Mouse (Mus musculus) bone marrow, adult 2 months (tissue): ENCODE results near the gene Dnajc4.

Experiments
- CTCF ChIP-seq: fragments of 200-500 bp; IDR thresholded peaks from 2 replicates; pipeline ENCODE4 v1.5.1; 2011; ENCODE audit warnings: low read length, control low read depth; ENCODE audit not compliant: control insufficient read depth, insufficient read depth
- POLR2A ChIP-seq: fragments of 200-500 bp; IDR thresholded peaks from 2 replicates; pipeline ENCODE4 v1.6.1; 2011; ENCODE audit warnings: low read depth, mild to moderate bottlenecking, control low read depth, low read length, borderline replicate concordance; ENCODE audit not compliant: control insufficient read depth

GRCm38 (mm10) chr19:6952712-6953037 lies 39.7 kb downstream of the Dnajc4 start:
- TF ChIP-seq POLR2A (no peak), CTCF (no peak)
